Mouse (Mus musculus) liver, adult 2 months (tissue): Measurements from ENCODE around the gene Zic4. TPM values are rescaled to one million over a fixed set of nuclear protein-coding genes. Genes with fewer than 3 reads are reported as not detected.

Experiments
- DNase-seq: peaks from one replicate; pipeline ENCODE4 v3.0.0-alpha.2; 2011; ENCODE audit warnings: low read depth, low spot score; ENCODE audit errors: extremely low read depth
- H3K27ac ChIP-seq: fragments of 200-500 bp; replicated peaks from 2 replicates; pipeline ENCODE4 v1.5.1; 2012; ENCODE audit warnings: low read depth, mild to moderate bottlenecking, control low read depth, inconsistent platforms, low read length; ENCODE audit not compliant: insufficient read depth
- H3K27me3 ChIP-seq: fragments of 200-500 bp; 2 replicates; pipeline ENCODE4 v1.6.1; 2012; ENCODE audit warnings: mild to moderate bottlenecking, moderate library complexity, low read length, inconsistent platforms; ENCODE audit not compliant: control insufficient read depth, insufficient read depth
- H3K36me3 ChIP-seq: fragments of 200-500 bp; 2 replicates; pipeline ENCODE4 v1.6.1; 2012; ENCODE audit warnings: low read length, inconsistent platforms; ENCODE audit not compliant: control insufficient read depth, insufficient read depth
- H3K4me1 ChIP-seq: fragments of 200-500 bp; 2 replicates; pipeline ENCODE4 v1.6.1; 2011; ENCODE audit warnings: low read length; ENCODE audit not compliant: control insufficient read depth, insufficient read depth
- H3K4me3 ChIP-seq: fragments of 200-500 bp; 2 replicates; pipeline ENCODE4 v1.5.1; 2011; ENCODE audit warnings: low read depth, mild to moderate bottlenecking, control low read depth, low read length, moderate library complexity; ENCODE audit not compliant: insufficient read depth
- H3K79me2 ChIP-seq: fragments of 200-500 bp; 2 replicates; pipeline ENCODE4 v1.6.1; 2012; ENCODE audit warnings: inconsistent platforms, mild to moderate bottlenecking, low read length, moderate library complexity; ENCODE audit not compliant: control insufficient read depth, insufficient read depth
- H3K9ac ChIP-seq: fragments of 200-500 bp; 2 replicates; pipeline ENCODE4 v1.6.1; 2012; ENCODE audit warnings: low read depth, mild to moderate bottlenecking, control low read depth, inconsistent platforms, low read length
- CTCF ChIP-seq: fragments of 200-500 bp; IDR thresholded peaks from 2 replicates; pipeline ENCODE4 v1.5.1; 2011; ENCODE audit warnings: low read depth, low read length, control low read depth
- POLR2A ChIP-seq: fragments of 200-500 bp; IDR thresholded peaks from 2 replicates; pipeline ENCODE4 v1.6.1; 2011; ENCODE audit warnings: low read length, control low read depth; ENCODE audit not compliant: insufficient read depth; ENCODE audit errors: extremely low read depth
- WGBS: fragments of 180-500 bp; shearing (Covaris S2); methylation state at CpG from one replicate; pipeline ENCODE4 v1.1.7; 2018; 5-methylcytosine and 5-hydroxymethylcytosine counted together
- polyA plus RNA-seq: library from polyadenylated mRNA; depleted of rRNA; stranded (reverse); fragments of >200 nt; gene quantifications from 2 replicates; pipeline ENCODE4 v1.2.3, GENCODE M21; 2012
- total RNA-seq: library from RNA; depleted of rRNA; stranded (reverse); fragments of >200 nt; gene quantifications from 2 replicates; pipeline ENCODE4 v1.2.3, GENCODE M21; 2014

The Zic4 gene
- total and polyA plus RNA-seq, 2 experiments: not detected

DNA sequence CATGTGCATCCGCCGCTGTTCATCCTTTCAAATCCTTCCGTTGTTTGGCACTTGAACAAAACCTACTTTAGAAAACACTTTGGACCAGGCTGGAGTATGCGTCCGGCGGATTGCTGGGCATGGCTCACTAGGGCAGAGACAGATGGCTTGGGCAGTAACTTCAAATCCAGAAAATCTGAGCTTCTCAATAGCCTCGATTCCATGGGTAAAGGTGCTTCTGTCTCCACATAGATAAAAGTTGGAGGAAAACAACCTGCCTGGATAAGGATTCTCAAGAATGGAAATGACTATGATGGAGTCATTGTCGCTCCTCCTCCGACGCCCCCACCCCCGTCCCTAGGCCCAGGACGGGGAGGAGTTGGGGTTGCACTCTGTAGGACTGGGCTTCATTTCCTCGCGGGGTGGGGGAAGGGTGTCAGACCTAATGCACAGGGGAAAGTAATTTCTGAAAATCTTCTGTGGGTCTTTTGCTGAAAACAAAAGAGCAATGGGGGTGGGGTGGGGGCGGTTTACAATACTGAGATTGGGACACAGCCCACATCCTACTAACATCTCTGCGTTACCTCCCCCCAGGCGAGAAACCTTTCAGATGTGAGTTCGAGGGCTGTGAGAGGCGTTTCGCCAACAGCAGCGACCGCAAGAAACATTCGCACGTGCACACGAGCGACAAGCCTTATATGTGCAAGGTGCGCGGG, 21.4 kb downstream of the Zic4 start:
- Histone ChIP-seq H3K27me3 (peaks cover 54% of the 10 kb centered on the region), H3K4me1 (no peaks in the 10 kb centered on the region), H3K9ac (no peak overlapping the region), H3K27ac (no peak overlapping the region), H3K4me3 (no peak overlapping the region), H3K79me2 (no peaks in the 10 kb centered on the region), H3K36me3 (no peaks in the 10 kb centered on the region)
- WGBS: 5% methylated on average over 28 of the region's 28 CpGs
- DNase-seq: no peak
- no peak for TF ChIP-seq CTCF
- TF ChIP-seq POLR2A: no peak

DNA sequence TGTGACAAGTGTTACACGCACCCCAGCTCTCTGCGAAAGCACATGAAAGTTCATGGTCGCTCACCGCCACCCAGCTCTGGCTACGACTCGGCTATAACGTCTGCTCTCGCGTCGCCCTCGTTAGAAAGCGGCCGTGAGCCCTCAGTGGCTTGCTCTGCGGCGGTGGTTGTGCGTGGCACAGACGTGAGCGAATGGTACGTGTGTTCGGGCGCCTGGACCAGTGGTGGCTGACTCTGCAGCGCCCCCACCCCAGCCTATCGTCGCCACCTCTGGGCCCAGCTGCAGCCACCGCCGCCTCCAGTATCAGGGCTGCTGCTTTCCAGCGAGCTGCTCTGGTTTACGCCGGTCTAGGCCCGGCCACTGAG, 21.9 kb downstream of the Zic4 start:
- TF ChIP-seq CTCF (no peak), POLR2A (no peak)
- WGBS: 3% methylated on average over 30 of the region's 30 CpGs
- Histone ChIP-seq H3K4me3 (no peak overlapping the region), H3K79me2 (no peaks in the 10 kb centered on the region), H3K27me3 (peaks cover 50% of the 10 kb centered on the region), H3K27ac (no peak overlapping the region), H3K36me3 (no peaks in the 10 kb centered on the region), H3K4me1 (no peaks in the 10 kb centered on the region), H3K9ac (no peak overlapping the region)
- no peak for DNase-seq

DNA sequence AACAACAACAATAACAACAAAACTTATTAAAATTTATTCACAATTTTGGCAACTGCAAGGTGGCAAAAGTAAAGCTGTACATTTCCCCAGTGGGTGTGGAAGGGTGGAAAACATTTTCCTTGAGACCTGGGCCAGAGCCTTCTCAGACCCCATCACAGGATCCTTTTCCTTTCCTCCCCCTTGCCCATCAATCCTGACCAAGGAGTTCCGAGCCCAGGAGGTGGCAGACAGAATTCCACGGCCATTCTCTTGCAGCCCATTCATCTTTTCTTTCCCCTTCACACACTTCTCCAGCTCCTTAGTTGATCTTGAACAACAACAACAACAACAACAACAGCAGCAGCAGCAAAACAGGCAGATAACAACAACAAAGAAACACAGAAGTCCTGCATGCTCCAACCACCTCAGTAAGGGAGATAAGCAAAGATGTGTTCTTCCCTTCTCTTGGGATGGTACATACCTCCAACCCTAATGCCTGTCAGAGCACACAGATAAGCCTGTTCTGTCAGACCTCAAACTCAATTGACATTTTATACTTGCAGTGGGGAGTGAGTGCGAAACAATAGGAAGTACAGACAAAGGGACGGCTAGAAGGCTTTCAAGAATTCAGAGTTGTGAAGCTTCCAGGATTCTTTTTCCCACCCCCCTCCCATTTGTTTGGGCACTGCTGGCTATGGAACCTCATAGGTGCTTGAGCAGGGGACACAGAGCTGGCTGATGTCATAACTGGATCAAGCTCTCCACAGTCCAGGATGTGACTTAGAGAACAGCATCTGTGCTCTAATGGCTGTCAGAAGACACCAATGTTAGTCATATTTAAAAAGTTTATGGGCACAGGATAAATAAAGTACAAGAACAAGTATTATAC, 22.7 kb downstream of the Zic4 start:
- Histone ChIP-seq H3K36me3 (no peaks in the 10 kb centered on the region), H3K27ac (no peak overlapping the region)
- 7% methylated on average over 4 of the region's 4 CpGs for WGBS

DNA sequence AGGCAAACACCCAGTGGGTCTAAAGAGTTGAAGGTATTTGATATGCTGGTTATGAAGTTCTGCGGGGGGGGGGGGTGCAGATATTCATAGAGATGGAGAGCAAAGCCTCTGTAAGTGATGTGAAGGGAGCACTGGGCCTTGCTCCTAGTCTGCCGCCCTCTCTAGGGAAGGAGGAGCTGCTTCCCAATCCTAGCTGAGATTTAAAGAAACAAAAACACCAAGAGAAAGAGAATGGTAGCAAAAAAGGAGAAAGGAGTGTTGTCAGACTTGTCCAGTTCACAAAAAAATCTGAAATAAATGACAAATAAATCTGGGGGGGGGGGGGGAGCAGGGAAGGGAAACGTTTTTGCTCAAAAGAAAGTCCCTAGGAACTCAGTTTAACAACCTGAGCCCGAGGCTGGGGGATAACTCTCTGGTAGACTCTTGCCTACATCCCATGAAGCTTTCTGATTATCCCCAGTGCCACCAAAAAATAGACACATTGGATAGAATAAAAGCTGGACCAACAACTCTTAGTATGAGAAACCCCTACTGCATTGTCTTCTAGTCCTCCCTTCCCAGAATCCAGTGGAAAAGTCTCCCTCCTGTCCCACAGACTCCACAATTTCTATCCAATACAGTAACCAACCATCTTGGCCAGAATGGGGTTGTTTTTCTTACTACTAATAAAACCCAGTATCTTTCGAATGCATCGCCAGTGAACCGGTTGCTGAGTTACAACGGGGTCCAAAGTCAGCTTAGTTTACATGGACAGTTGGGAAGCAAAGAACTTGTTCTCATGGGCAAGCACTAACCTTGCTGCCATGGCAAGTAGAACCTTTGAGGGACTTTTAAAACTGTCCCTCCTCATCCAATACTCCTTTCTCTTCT, 23.6 kb downstream of the Zic4 start:
- no peaks in the 10 kb centered on the region for H3K79me2 ChIP-seq
- WGBS: 4% methylated on average over 8 of the region's 8 CpGs
- no peaks in the 10 kb centered on the region for H3K4me1 ChIP-seq
- no peak overlapping the region for H3K27ac ChIP-seq
- DNase-seq: no peak
- no peak overlapping the region for H3K9ac ChIP-seq
- TF ChIP-seq POLR2A (no peak), CTCF (no peak)
- peaks cover 43% of the 10 kb centered on the region for H3K27me3 ChIP-seq
- H3K36me3 ChIP-seq: no peaks in the 10 kb centered on the region
- H3K4me3 ChIP-seq: no peak overlapping the region

More for the DNA sequence above, 22.7 kb downstream of the Zic4 start:
- Histone ChIP-seq H3K79me2 (no peaks in the 10 kb centered on the region), H3K4me3 (no peak overlapping the region), H3K4me1 (no peaks in the 10 kb centered on the region), H3K9ac (no peak overlapping the region), H3K27me3 (peaks cover 48% of the 10 kb centered on the region)
- no peak for DNase-seq
- TF ChIP-seq CTCF: no peak
- no peak for TF ChIP-seq POLR2A

DNA sequence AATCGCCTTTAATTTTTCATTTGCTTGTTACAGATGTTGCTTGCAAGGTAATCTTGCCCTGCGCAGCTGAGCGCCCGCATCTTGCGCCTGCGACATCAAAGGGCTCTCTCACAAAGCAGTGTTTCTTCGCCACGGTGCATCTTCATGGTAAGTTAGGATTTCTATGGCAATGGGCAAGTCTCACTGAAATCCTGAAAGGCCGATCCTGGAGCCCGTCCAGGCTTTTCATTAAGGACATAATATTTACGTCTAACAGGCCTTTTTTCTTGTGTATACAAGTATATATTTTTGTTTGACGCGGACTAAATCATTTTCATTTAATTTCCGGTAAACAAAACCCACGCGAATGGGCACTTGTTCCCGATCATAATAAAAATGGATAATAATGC, 24.3 kb downstream of the Zic4 start:
- no peak for TF ChIP-seq POLR2A
- TF ChIP-seq CTCF: no peak
- no peaks in the 10 kb centered on the region for H3K79me2 ChIP-seq
- H3K4me3 ChIP-seq: no peak overlapping the region
- H3K4me1 ChIP-seq: no peaks in the 10 kb centered on the region
- H3K36me3 ChIP-seq: no peaks in the 10 kb centered on the region
- WGBS: 3% methylated on average over 17 of the region's 17 CpGs
- H3K9ac ChIP-seq: no peak overlapping the region
- H3K27ac ChIP-seq: no peak overlapping the region
- DNase-seq: no peak
- H3K27me3 ChIP-seq: peaks cover 40% of the 10 kb centered on the region
